Mouse (Mus musculus) kidney, postnatal 0 days (tissue): Measurements from ENCODE around the gene Igf2bp3. TPM values are rescaled to one million over a fixed set of nuclear protein-coding genes. Genes with fewer than 3 reads are reported as not detected.

Experiments
- ATAC-seq: fragments of 200-750 bp; cut with Nextera tagmentation; replicated peaks from 2 replicates; pipeline ENCODE4 v1.8.0; 2017; ENCODE audit warnings: low read depth, moderate number of reproducible peaks, moderate TSS enrichment, moderate library complexity; ENCODE audit not compliant: low FRiP score
- DNase-seq: peaks from one replicate; pipeline ENCODE4 v3.0.0-alpha.2; 2016; ENCODE audit warnings: low spot score
- H3K27ac ChIP-seq: fragments of 300-500 bp; sonication (generic); 2 replicates; pipeline ENCODE4 v1.5.1; 2014; ENCODE audit warnings: mild to moderate bottlenecking
- H3K27me3 ChIP-seq: fragments of 300-500 bp; sonication (generic); 2 replicates; pipeline ENCODE4 v1.6.1; 2014; ENCODE audit warnings: low read length, mixed read lengths; ENCODE audit not compliant: insufficient read depth
- H3K36me3 ChIP-seq: fragments of 300-500 bp; sonication (generic); 2 replicates; pipeline ENCODE4 v1.6.1; 2014; ENCODE audit warnings: low read length, mixed read lengths; ENCODE audit not compliant: insufficient read depth
- H3K4me1 ChIP-seq: fragments of 300-500 bp; sonication (generic); replicated peaks from 2 replicates; pipeline ENCODE4 v1.6.1; 2014; ENCODE audit warnings: antibody characterized with exemption, low read length, mixed read lengths; ENCODE audit not compliant: insufficient read depth
- H3K4me2 ChIP-seq: fragments of 300-500 bp; sonication (generic); 2 replicates; pipeline ENCODE4 v1.6.1; 2014; ENCODE audit warnings: mild to moderate bottlenecking, low read length, moderate library complexity, mixed read lengths
- H3K4me3 ChIP-seq: fragments of 300-500 bp; sonication (generic); replicated peaks from 2 replicates; pipeline ENCODE4 v1.5.1; 2014; ENCODE audit warnings: low read depth, low read length
- H3K9ac ChIP-seq: fragments of 300-500 bp; sonication (generic); 2 replicates; pipeline ENCODE4 v1.6.1; 2014; ENCODE audit warnings: low read depth, low read length
- H3K9me3 ChIP-seq: fragments of 300-500 bp; sonication (generic); replicated peaks from 2 replicates; pipeline ENCODE4 v1.6.1; 2016; ENCODE audit warnings: low read length, inconsistent platforms, mixed read lengths
- CTCF ChIP-seq: IDR thresholded peaks from 2 replicates; pipeline ENCODE4 v1.5.1; 2016; ENCODE audit warnings: antibody characterized with exemption, low read depth, mild to moderate bottlenecking, moderate library complexity
- WGBS: fragments of 180-500 bp; shearing (Covaris S2); extraction: QIAGEN DNeasy Blood & Tissue Kit; methylation state at CpG from one replicate; pipeline ENCODE4 v1.1.7; 2014; 5-methylcytosine and 5-hydroxymethylcytosine counted together
- polyA plus RNA-seq: library from polyadenylated mRNA; unstranded; fragments of >200 nt; fragmentation: Nextera tagmentation; extraction: Ambion mirVana; gene quantifications from 2 replicates; pipeline ENCODE4 v1.2.1, GENCODE M21; 2015

Igf2bp3 gene
- polyA plus RNA-seq, 1 experiment from 2014 or later: 20.6 TPM

- H3K36me3 ChIP-seq: no peaks in the 10 kb centered on the region
- no peaks in the 10 kb centered on the region for H3K27me3 ChIP-seq
- TF ChIP-seq CTCF: no peak
- no peaks in the 10 kb centered on the region for H3K9me3 ChIP-seq
- 0 out of 2 replicates have a peak, but pooled peaks cover 5% of the 10 kb centered on the region for H3K4me1 ChIP-seq
- no peak overlapping the region for H3K4me3 ChIP-seq
- no peak overlapping the region for H3K9ac ChIP-seq
- WGBS: 86% methylated on average over 2 of the region's 2 CpGs
- DNase-seq: no peak
- no peak for ATAC-seq
- H3K27ac ChIP-seq: no peak overlapping the region
- no peak overlapping the region for H3K4me2 ChIP-seq
These were observed 136.9 kb downstream of the Igf2bp3 start for GRCm38 (mm10) chr6:49077894-49078293.

DNA sequence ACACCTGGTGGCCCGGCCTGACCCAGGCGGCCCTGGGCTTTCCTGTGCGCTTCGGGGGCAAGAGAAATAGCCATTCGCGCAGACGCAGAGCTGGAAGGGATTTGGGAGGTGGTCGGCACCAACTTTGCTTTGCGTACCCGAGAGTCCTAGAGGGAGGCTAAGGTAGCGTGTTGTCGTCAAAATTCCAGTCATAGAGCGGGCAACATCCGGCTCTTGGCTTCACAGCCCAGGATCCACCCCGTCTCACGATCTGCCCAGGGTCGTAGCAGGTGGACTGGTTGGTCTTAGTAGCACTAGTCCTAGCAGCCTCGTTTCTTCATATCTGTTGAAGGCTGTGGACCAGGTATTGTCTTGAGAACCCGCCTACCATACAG is 140.7 kb downstream of the Igf2bp3 start:
- peak overlapping the region; percentile 83 for H3K27ac ChIP-seq
- WGBS: 1% methylated on average over 19 of the region's 19 CpGs

GRCm38 (mm10) chr6:49073304-49074116 is 141.2 kb downstream of the Igf2bp3 start, which contains the start of gene Malsu1:
Gene Malsu1, plus strand, starts transcription at chr6:49073795.
- TF ChIP-seq CTCF: peak; percentile 30; the same call in 1 of the 2 replicates
- under 1% methylated on average over 49 of the region's 49 CpGs for WGBS
- Histone ChIP-seq H3K4me2 (peak within 1 kb of the TSS; percentile 84), H3K36me3 (no peaks in the 10 kb centered on the region), H3K9me3 (no peaks in the 10 kb centered on the region), H3K9ac (peak within 1 kb of the TSS; percentile 93), H3K4me1 (0 out of 2 replicates have a peak, but pooled peaks cover 5% of the 10 kb centered on the region), H3K27me3 (no peaks in the 10 kb centered on the region), H3K27ac (peak within 1 kb of the TSS; percentile 83), H3K4me3 (peak within 1 kb of the TSS; percentile 100)
- ATAC-seq (peak; percentile 96), DNase-seq (peak; percentile 98)

More for the DNA sequence above, 140.7 kb downstream of the Igf2bp3 start:
- Histone ChIP-seq H3K4me2 (peak overlapping the region; percentile 84), H3K4me3 (peak overlapping the region; percentile 100), H3K9ac (peak overlapping the region; percentile 93), H3K9me3 (no peaks in the 10 kb centered on the region), H3K27me3 (no peaks in the 10 kb centered on the region), H3K36me3 (no peaks in the 10 kb centered on the region), H3K4me1 (0 out of 2 replicates have a peak, but pooled peaks cover 5% of the 10 kb centered on the region)
- no peak for TF ChIP-seq CTCF
- ATAC-seq (peak; percentile 53), DNase-seq (peak; percentile 42)

DNA sequence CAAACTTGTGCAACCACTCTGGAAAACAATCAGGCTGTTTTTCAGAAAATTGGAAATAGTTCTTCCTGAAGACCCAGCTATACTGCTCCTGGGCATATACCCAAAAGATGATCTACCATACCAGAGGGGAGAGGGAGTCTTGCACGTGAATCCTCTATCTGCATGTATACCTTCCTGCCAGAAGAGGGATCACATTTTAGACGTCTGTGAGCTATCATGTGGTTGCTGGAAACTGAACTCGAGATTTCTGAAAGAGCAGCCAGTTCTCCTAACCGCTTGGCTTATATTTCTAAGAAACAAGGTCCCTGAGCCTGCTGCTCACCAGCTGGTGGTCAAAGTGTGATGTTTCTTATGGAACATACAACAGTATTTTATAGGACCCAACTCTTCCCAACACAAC is 146.4 kb downstream of the Igf2bp3 start:
- no peak overlapping the region for H3K9ac ChIP-seq
- DNase-seq: no peak
- H3K4me1 ChIP-seq: no peaks in the 10 kb centered on the region
- TF ChIP-seq CTCF: no peak
- H3K4me2 ChIP-seq: no peak overlapping the region
- no peaks in the 10 kb centered on the region for H3K36me3 ChIP-seq
- H3K27me3 ChIP-seq: no peaks in the 10 kb centered on the region
- 44% methylated on average over 4 of the region's 4 CpGs for WGBS
- H3K4me3 ChIP-seq: no peak overlapping the region
- no peak overlapping the region for H3K27ac ChIP-seq
- no peak for ATAC-seq
- no peaks in the 10 kb centered on the region for H3K9me3 ChIP-seq

DNA sequence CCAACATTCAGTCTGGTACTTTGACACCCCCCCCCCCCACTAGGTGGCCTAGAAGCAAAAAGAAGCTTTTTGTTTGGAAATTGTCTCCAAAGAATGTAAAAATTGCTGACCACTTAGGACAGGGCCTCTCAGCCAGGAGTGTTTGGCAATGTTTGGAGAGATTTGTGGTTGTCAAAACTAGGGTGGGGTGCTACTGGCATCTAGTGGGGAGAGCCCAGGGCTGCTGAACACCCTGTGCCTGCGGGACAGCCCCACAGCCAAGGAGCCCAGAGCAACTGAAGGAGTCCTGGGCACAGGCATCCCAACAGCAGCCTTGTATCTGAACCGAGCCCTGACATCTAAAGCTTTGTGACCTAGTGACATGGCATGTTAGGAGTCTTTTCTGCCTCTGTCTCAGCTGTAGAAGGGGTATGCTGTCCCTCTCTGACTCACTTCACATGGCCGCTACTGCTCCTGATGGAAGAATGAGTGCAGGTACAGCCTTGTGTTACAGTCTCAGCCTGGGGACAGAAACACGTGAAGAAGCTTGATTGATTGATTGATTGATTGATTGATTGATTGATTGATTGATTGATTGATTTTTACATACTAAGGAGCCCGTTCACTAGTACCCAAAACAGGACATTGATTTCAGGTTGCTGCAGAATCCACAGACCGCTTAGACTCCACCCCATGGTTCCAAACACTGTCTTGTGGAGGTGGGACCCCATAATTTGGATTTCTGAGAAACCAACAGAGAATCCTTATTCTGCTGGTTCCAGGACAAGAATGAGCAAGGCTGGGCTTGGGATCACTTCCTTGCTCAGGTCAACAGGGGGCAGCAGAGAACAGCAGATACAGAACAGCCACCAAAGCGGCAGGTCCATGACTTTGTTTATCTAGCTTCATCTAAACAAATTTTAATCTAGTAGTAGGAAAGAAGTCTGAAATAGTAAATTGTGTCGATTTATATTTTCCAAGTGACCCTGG is 157.4 kb downstream of the Igf2bp3 start:
- Histone ChIP-seq H3K4me3 (no peak overlapping the region), H3K4me1 (no peaks in the 10 kb centered on the region), H3K27ac (no peak overlapping the region), H3K27me3 (no peaks in the 10 kb centered on the region), H3K9me3 (no peaks in the 10 kb centered on the region), H3K4me2 (no peak overlapping the region), H3K9ac (no peak overlapping the region), H3K36me3 (no peaks in the 10 kb centered on the region)
- ATAC-seq (0 out of 2 replicates have a peak, but pooled peaks have one; percentile 49), DNase-seq (peak; percentile 83)
- 40% methylated on average over 8 of the region's 8 CpGs for WGBS
- TF ChIP-seq CTCF: peak; percentile 88

- Histone ChIP-seq H3K9me3 (no peaks in the 10 kb centered on the region), H3K27ac (no peak overlapping the region), H3K4me1 (no peaks in the 10 kb centered on the region), H3K9ac (no peak overlapping the region), H3K27me3 (no peaks in the 10 kb centered on the region), H3K36me3 (no peaks in the 10 kb centered on the region), H3K4me2 (no peak overlapping the region), H3K4me3 (no peak overlapping the region)
- DNase-seq (no peak), ATAC-seq (no peak)
- TF ChIP-seq CTCF: no peak
- WGBS: 77% methylated on average over 9 of the region's 9 CpGs
These were observed 158.7 kb downstream of the Igf2bp3 start for GRCm38 (mm10) chr6:49056009-49056408.
